Mouse (Mus musculus) E14TG2a.4 (cell line): ENCODE data around the gene Tbx19.

Source experiments
- CTCF ChIP-seq: conservative IDR thresholded peaks from 2 replicates; pipeline ENCODE4 v1.5.1; 2014; ENCODE audit warnings: low read length
- NANOG ChIP-seq: IDR thresholded peaks from 2 replicates; pipeline ENCODE4 v1.6.1; 2014; ENCODE audit warnings: borderline replicate concordance, low read length, mixed read lengths
- POU5F1 ChIP-seq: IDR thresholded peaks from 2 replicates; pipeline ENCODE4 v1.6.1; 2014; ENCODE audit warnings: low read length, borderline replicate concordance

GRCm38 (mm10) chr1:165187357-165187756, 26.8 kb upstream of the Tbx19 start:
- no peak for TF ChIP-seq CTCF
- TF ChIP-seq POU5F1: no peak
- no peak for TF ChIP-seq NANOG
